Mouse (Mus musculus): ENCODE results near the gene Cep55.
A peak's percentile ranks its signal among the peaks of the same experiment; 100 is the strongest.

- TF ChIP-seq CTCF (conservative IDR thresholded peaks at IDR 0.05; ENCODE audit: low read length), result peak; percentile 28; the same call in 1 of the 2 replicates
- TF ChIP-seq NANOG (IDR thresholded peaks at IDR 0.05; ENCODE audit: borderline replicate concordance, low read length), result no peak
- TF ChIP-seq POU5F1 (IDR thresholded peaks at IDR 0.05; ENCODE audit: borderline replicate concordance, low read length), result no peak
Observed at GRCm38 (mm10) chr19:38076251-38076650, 21.4 kb downstream of the Cep55 start.
